Mouse (Mus musculus): Measurements from ENCODE around the gene Evx2. TPM values are rescaled to one million over a fixed set of nuclear protein-coding genes. Genes with fewer than 3 reads are reported as not detected.

Evx2 gene
- polyA plus RNA-seq, 1 experiment from 2014 or later: not detected

Small RNA genes within 50 kb of the gene (microRNA-seq; reads per million reads assigned to microRNA genes)
- gene Gm44463: not detected

Other genes starting within 250 kb of the Evx2 start
- 28.0 and 30.6 TPM in 2 replicates for gene Lnpk, start 80.1 kb downstream of the Evx2 start, polyA plus RNA-seq (2016; fragmentation: Nextera tagmentation; extraction: Ambion mirVana)
- gene Hoxd13, start 8.8 kb upstream of the Evx2 start, polyA plus RNA-seq (2016; fragmentation: Nextera tagmentation; extraction: Ambion mirVana): 0.09 and 0.12 TPM in 2 replicates
- 0.14 and 0.15 TPM in 2 replicates for gene Hoxd12, start 15.5 kb upstream of the Evx2 start, polyA plus RNA-seq (2016; fragmentation: Nextera tagmentation; extraction: Ambion mirVana)
- not detected in 2 replicates for gene Hoxd11, start 20.0 kb upstream of the Evx2 start, polyA plus RNA-seq (2016; fragmentation: Nextera tagmentation; extraction: Ambion mirVana)
- 0.10 TPM in 1 of 2 replicates, not detected in the other for gene Hoxd10, start 32.4 kb upstream of the Evx2 start, polyA plus RNA-seq (2016; fragmentation: Nextera tagmentation; extraction: Ambion mirVana)
- 0.08 TPM in 1 of 2 replicates, not detected in the other for gene Hoxd9, start 38.2 kb upstream of the Evx2 start, polyA plus RNA-seq (2016; fragmentation: Nextera tagmentation; extraction: Ambion mirVana)
- 0.10 and 0.37 TPM in 2 replicates for gene Hoxd8, start 45.1 kb upstream of the Evx2 start, polyA plus RNA-seq (2016; fragmentation: Nextera tagmentation; extraction: Ambion mirVana)
- 2.5 and 3.1 TPM in 2 replicates for gene Hoxd3, start 52.4 kb upstream of the Evx2 start, polyA plus RNA-seq (2016; fragmentation: Nextera tagmentation; extraction: Ambion mirVana)
- gene Hoxd4, start 52.4 kb upstream of the Evx2 start, polyA plus RNA-seq (2016; fragmentation: Nextera tagmentation; extraction: Ambion mirVana): 0.19 TPM in 1 of 2 replicates, not detected in the other
- 0.08 TPM in 1 of 2 replicates, not detected in the other for gene Gm28230, start 67.2 kb upstream of the Evx2 start, polyA plus RNA-seq (2016; fragmentation: Nextera tagmentation; extraction: Ambion mirVana)
- gene Hoxd1, start 103.4 kb upstream of the Evx2 start, polyA plus RNA-seq (2016; fragmentation: Nextera tagmentation; extraction: Ambion mirVana): not detected in 2 replicates
- gene Mtx2, start 166.2 kb upstream of the Evx2 start, polyA plus RNA-seq (2016; fragmentation: Nextera tagmentation; extraction: Ambion mirVana): 154 and 168 TPM in 2 replicates

Measured in heart, embryonic 12.5 days (tissue).